Mouse (Mus musculus): ENCODE results near the gene Igf2bp2.

DNA sequence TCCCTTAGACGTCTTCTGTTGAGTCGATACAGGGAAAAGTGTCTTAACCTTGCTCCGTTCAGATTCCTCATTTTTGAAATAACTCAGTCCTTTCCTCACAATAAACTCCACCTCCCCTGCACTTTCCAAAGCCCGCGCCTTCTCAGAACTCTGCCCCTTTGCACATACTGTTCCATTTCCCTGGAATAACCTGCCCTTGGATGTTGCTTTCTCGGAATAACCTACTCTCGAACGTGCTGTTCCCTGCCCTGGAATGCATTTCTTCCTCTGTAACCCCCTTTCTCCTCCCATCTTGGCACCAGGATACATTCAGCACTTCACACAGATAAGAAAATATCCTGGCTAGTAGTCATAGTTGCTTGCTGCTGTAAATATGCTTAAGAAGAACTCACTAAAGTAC is 5.6 kb upstream of the Igf2bp2 start:
- no peak for TF ChIP-seq CTCF (IDR thresholded peaks at IDR 0.05; ENCODE audit: low read depth, low read length)
- TF ChIP-seq POLR2A (IDR thresholded peaks at IDR 0.05; ENCODE audit: extremely low read depth, insufficient read depth, low read length), result no peak
